Mouse (Mus musculus): ENCODE measurements around the gene Pgghg.

DNA sequence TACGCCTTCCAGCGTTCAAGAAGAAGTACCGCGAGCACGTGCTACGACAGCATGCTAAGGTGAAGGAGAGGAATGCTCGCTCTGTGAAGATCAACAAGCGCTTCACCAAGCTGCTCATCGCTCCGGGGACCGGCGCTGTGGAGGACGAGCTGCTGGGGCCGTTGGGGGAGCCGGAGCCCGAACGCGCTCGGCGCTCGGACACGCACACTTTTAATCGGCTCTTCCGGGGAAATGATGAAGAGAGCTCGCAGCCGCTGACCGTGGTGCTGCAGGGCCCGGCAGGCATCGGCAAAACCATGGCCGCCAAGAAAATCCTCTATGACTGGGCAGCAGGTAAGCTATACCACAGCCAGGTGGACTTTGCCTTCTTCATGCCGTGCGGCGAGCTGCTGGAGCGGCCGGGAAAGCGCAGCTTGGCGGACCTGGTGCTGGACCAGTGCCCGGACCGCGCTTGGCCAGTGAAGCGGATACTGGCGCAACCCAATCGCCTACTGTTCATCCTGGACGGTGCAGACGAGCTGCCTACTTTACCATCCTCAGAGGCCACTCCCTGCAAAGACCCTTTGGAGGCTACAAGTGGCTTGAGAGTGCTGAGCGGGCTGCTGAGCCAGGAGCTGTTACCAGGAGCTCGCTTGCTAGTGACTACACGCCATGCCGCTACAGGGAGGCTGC, 18.7 kb upstream of the Pgghg start:
- TF ChIP-seq CTCF (IDR thresholded peaks at IDR 0.05; ENCODE audit: extremely low read depth, insufficient read depth, low read length) = no peak
- TF ChIP-seq POLR2A (IDR thresholded peaks at IDR 0.05; ENCODE audit: extremely low read depth, insufficient read depth, low read length) = no peak
